Mouse (Mus musculus) c-Kit-positive CD71-positive TER-119-positive erythroid progenitor cells, embryonic 14.5 days (primary cell): ENCODE data around the gene Spag5.

ENCODE experiments used
- DNase-seq: peaks from one replicate; pipeline ENCODE4 v3.0.0-alpha.2; 2013; ENCODE audit warnings: low spot score

The Spag5 gene

GRCm38 (mm10) chr11:78353081-78353480 lies 51.8 kb downstream of the Spag5 start:
- DNase-seq: no peak

DNA sequence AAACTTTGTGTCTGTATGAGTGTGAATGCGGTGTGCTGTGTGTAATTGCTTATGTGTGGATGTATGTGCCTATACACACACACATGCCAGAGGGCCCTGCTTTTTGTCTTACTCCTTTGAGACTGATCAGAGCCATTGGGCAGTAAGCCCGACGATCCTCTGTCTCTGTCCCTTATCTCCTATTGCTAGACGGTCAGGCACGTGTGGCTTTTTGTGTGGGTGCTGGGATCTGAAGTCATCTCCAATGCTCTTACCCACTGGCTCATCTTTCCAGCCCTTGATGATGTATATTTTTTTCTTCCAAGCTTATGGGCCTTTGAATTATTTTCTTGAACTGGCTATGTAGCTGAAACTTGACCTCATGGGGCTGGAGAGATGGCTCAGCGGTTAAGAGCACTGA lies 53.6 kb downstream of the Spag5 start:
- no peak for DNase-seq

GRCm38 (mm10) chr11:78355471-78356238 lies 54.3 kb downstream of the Spag5 start:
- peak; percentile 55 for DNase-seq

- peak; percentile 51 for DNase-seq
Observed at GRCm38 (mm10) chr11:78358330-78359007, 57.1 kb downstream of the Spag5 start.

- peak; percentile 77 for DNase-seq
Observed at GRCm38 (mm10) chr11:78360125-78360788, 58.9 kb downstream of the Spag5 start.

GRCm38 (mm10) chr11:78360789-78361131 lies 59.4 kb downstream of the Spag5 start:
- no peak for DNase-seq

DNA sequence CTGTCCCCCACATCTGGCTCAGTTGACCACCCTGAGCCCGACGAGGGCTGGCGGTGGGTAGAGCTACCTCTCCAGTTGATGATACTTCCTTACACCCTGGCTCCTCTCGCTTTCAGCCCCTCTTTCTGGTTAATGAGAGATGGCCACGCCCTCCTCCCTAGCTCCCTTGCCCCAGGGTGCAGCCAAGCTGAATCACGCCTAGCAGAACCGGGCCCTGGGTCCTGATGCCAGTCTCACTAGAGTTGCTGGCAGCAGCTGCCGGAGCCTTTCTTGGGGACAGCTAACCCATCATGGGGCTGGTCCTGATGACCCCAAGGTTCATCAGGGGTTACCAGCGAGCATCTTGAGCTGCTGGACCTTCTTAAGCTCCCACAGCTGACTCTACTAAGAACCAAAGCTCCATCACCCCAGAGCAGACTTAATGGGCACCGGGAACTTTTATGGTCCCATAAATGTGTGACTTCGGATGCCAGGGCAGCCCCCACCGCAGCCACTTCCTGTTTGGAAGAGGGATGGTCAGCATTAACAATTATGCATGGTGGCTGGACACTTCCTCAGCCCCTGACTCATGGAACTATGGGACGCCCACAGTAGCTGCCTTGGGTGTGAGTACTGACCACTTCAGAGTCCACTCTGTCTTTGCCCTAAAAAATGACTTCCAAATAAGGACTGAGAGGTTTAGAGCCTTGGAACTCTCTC lies 62.1 kb downstream of the Spag5 start:
- DNase-seq: no peak

DNA sequence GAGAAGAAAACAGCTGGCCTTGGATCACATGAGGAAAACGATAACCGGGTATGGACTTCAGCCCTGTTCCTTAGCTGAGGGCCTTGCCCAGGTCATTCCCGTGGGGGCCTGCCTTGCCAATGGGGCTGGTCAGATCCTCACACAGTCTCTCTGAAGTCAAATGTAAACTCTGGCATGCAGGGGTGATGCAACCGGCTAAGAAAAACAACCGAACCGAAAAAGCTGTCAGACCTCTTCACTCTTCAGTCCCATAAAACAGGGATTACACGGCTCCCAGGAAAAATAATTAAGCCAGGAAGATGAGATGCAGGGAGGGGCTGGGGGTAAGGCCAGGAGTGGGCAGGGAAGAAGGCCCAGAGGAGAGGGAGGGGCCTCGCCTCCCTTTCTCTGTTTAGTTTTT lies 62.8 kb downstream of the Spag5 start:
- DNase-seq: no peak

DNA sequence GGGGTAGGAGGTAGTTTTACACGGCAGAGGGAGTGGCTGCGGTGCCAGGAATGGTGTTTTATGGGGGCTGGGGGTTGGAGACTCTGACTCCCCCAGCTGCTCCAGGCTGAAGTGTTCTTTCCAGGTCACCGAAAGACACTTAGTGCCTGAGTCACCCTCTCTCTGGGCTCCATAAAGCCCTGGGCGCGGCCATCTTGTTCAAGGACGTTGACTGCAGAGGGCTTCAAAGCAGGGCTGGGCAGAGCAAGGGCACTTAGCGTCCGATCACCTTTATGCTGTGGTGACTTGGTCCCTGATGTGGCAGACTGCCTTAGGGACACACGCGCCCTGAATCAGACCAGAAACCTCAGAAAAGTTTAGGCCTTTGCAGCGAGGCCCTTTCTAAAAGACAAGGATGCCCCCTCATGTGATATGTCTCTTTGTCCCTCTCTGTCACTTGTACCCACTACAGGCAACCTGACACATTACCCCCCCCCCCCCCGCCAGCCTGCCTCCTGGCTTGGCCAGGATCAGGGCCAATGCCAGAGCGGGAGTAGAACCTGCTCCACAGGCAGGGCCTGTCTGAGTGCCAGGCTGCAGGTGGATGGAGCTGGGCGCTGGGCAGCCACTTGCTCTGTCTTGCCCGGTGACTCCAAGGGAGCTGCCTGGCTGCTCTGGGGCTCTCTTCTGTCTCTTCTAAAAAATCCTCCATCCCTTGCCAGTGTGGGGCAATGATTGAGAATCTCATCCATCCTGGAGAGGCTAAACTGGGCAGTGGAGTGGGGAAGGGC lies 66.3 kb downstream of the Spag5 start:
- DNase-seq: no peak

GRCm38 (mm10) chr11:78370389-78370788 lies 69.1 kb downstream of the Spag5 start:
- DNase-seq: no peak

DNA sequence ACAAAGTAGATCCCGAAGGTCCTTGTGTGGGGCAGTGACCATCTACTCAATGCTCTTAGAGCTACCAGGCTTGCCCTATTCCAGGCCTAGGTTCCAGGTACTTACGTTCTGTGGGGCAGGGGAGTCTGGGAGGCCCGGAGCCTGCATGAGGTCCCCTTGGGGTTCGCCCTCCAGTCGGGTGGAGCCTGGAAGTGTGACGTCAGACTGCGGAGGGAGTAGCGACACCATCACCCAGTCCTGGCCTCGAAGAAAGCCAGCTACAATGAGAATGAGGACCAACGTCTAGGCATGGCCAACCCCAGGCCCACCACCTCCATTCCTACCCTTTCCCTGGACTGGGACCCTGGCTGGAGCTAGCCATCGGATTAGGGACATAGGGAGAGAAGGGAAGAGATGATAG lies 70.4 kb downstream of the Spag5 start:
- DNase-seq: no peak
